Mouse (Mus musculus) ES-Bruce4 (cell line): ENCODE results near the gene Dpp6.

Experiments
- CTCF ChIP-seq: IDR thresholded peaks from one replicate; pipeline ENCODE4 v1.8.1; 2011; ENCODE audit warnings: low read depth, low read length
- EP300 ChIP-seq: IDR thresholded peaks from 2 replicates; pipeline ENCODE4 v1.6.1; 2011; ENCODE audit warnings: low read depth, low read length; ENCODE audit not compliant: insufficient read depth
- POLR2A ChIP-seq: IDR thresholded peaks from one replicate; pipeline ENCODE4 v1.8.1; 2011; ENCODE audit warnings: low read length; ENCODE audit not compliant: insufficient read depth

- TF ChIP-seq CTCF (no peak), POLR2A (no peak), EP300 (no peak)
These were observed 558.8 kb downstream of the Dpp6 start for GRCm38 (mm10) chr5:27375841-27376240.
